Mouse (Mus musculus) limb, embryonic 12.5 days (tissue): Measurements from ENCODE around the gene Fbxo17. TPM values are rescaled to one million over a fixed set of nuclear protein-coding genes. Genes with fewer than 3 reads are reported as not detected.

Experiments used
- ATAC-seq: fragments of 200-750 bp; cut with Nextera tagmentation; 2 replicates; pipeline ENCODE4 v1.8.0; 2017; ENCODE audit warnings: low read depth, moderate TSS enrichment; ENCODE audit not compliant: insufficient number of reproducible peaks, insufficient read depth, low FRiP score, low TSS enrichment
- H3K27ac ChIP-seq: fragments of 300-500 bp; sonication (generic); 2 replicates; pipeline ENCODE4 v1.5.1; 2016; ENCODE audit warnings: mild to moderate bottlenecking, moderate library complexity
- H3K27me3 ChIP-seq: fragments of 300-500 bp; sonication (generic); 2 replicates; pipeline ENCODE4 v1.6.1; 2016; ENCODE audit warnings: mild to moderate bottlenecking, moderate library complexity
- H3K36me3 ChIP-seq: fragments of 300-500 bp; sonication (generic); 2 replicates; pipeline ENCODE4 v1.6.1; 2016; ENCODE audit warnings: mild to moderate bottlenecking, moderate library complexity
- H3K4me1 ChIP-seq: fragments of 300-500 bp; sonication (generic); replicated peaks from 2 replicates; pipeline ENCODE4 v1.6.1; 2016
- H3K4me2 ChIP-seq: fragments of 300-500 bp; sonication (generic); 2 replicates; pipeline ENCODE4 v1.6.1; 2016; ENCODE audit warnings: mild to moderate bottlenecking, moderate library complexity
- H3K4me3 ChIP-seq: fragments of 300-500 bp; sonication (generic); replicated peaks from 2 replicates; pipeline ENCODE4 v1.5.1; 2016; ENCODE audit warnings: mild to moderate bottlenecking
- H3K9ac ChIP-seq: fragments of 300-500 bp; sonication (generic); replicated peaks from 2 replicates; pipeline ENCODE4 v1.6.1; 2016; ENCODE audit warnings: mild to moderate bottlenecking, moderate library complexity
- H3K9me3 ChIP-seq: fragments of 300-500 bp; sonication (generic); 2 replicates; pipeline ENCODE4 v1.6.1; 2016; ENCODE audit warnings: mild to moderate bottlenecking, moderate library complexity
- WGBS: fragments of 180-500 bp; shearing (Covaris S2); methylation state at CpG from one replicate; pipeline ENCODE4 v1.1.7; 2016; 5-methylcytosine and 5-hydroxymethylcytosine counted together
- polyA plus RNA-seq: library from polyadenylated mRNA; unstranded; fragments of >200 nt; fragmentation: Nextera tagmentation; extraction: Ambion mirVana; gene quantifications from 2 replicates; pipeline ENCODE4 v1.2.1, GENCODE M21; 2016

The Fbxo17 gene
- polyA plus RNA-seq, 1 experiment from 2014 or later: 24.0 TPM

DNA sequence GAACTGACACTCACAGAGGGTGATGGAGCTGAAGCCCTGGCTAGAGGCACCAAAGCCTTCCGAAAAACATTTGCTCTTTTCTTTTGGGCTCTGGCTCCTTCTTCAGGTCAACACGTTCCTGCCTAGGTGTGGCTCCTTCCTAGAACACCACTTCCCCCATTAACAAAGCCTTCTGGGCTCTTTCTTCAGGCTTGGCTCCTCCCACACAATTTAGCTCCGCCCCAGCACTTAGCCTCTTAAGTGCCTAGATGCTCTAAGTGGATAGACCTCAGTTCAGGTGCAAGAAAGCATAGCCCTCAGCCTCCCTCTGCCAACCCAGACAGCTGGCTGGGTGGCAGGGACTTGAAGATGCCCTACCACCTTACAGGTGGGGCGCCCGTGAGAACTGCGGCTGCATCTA is 19.1 kb downstream of the Fbxo17 start:
- H3K9ac ChIP-seq: no peak overlapping the region
- WGBS: 81% methylated on average over 6 of the region's 6 CpGs
- no peak overlapping the region for H3K4me3 ChIP-seq
- no peak for ATAC-seq
- no peak overlapping the region for H3K4me2 ChIP-seq
- H3K27ac ChIP-seq: no peak overlapping the region
- H3K4me1 ChIP-seq: peaks cover 13% of the 10 kb centered on the region
- H3K27me3 ChIP-seq: peaks cover 9% of the 10 kb centered on the region; the same call in 1 of the 2 replicates
- peaks cover 70% of the 10 kb centered on the region for H3K36me3 ChIP-seq
- H3K9me3 ChIP-seq: peaks cover 7% of the 10 kb centered on the region; the same call in 1 of the 2 replicates

DNA sequence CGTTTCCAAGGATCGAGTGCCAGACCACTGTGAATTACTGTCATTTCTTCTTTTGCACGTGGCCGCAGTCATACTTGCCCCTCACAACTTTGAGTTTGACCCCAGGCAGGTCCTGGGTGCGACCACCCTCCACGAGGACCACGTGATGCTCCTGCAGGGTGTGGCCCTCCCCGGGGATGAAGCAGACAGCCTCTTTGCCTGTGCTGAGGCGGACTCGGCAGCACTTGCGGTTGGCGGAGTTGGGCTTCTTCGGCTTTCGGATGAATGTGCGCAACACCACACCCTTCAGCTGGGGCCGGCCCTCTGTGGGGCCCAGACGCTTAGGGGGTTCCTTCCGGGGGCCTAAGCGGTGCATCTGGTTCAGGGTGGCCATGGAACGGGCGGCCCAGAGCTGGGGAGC is 23.2 kb downstream of the Fbxo17 start:
- no peak for ATAC-seq
- no peak overlapping the region for H3K27ac ChIP-seq
- peaks cover 8% of the 10 kb centered on the region; the same call in 1 of the 2 replicates for H3K4me1 ChIP-seq
- no peak overlapping the region for H3K9ac ChIP-seq
- WGBS: 94% methylated on average over 21 of the region's 21 CpGs
- no peak overlapping the region for H3K4me3 ChIP-seq
- peaks cover 63% of the 10 kb centered on the region for H3K36me3 ChIP-seq
- H3K4me2 ChIP-seq: no peak overlapping the region
- H3K9me3 ChIP-seq: no peaks in the 10 kb centered on the region
- H3K27me3 ChIP-seq: no peaks in the 10 kb centered on the region

DNA sequence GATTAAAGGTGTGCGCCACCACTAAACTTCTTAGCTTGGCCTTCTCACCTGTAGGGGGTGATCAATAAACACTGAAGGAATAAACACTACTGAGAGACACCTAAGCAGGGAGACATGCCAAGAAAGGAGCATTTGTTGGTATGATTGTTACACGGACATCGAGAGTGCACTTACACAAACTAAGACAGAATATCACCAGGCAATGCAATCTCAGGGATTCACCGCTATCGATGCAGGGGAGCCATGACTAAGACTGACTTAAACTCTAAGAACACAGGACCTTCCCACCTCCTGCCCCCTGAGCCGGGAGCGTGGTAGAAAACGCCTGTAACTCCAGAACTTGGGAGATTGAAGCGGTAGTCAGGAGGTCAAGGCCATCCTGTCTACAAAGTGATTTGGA is 24.3 kb downstream of the Fbxo17 start:
- no peaks in the 10 kb centered on the region for H3K9me3 ChIP-seq
- H3K9ac ChIP-seq: peak overlapping the region; percentile 76
- peak overlapping the region; percentile 61 for H3K4me3 ChIP-seq
- H3K4me1 ChIP-seq: peaks cover 8% of the 10 kb centered on the region; the same call in 1 of the 2 replicates
- H3K36me3 ChIP-seq: peaks cover 62% of the 10 kb centered on the region
- H3K27me3 ChIP-seq: no peaks in the 10 kb centered on the region
- WGBS: 38% methylated on average over 9 of the region's 9 CpGs
- ATAC-seq: no peak
- no peak overlapping the region for H3K27ac ChIP-seq
- H3K4me2 ChIP-seq: peak overlapping the region; percentile 87

DNA sequence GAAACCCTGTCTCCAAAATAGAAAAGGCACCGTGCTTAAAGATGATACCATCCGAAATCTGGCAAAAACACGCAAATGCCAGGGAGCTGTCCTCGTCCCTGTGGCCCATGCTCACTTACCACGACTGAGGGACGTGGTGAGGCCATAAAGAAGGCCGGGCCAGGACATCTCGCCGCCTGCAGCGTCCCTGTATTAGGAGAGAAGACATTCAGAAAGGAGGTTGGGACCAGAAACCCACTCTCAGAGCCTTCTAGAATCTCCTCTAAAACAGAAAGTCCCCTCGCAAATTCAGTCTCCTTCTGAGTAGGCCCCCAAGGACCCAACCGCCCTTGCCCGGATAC is 24.7 kb downstream of the Fbxo17 start:
- peak overlapping the region; percentile 87 for H3K4me2 ChIP-seq
- H3K27ac ChIP-seq: 0 out of 2 replicates have a peak overlapping the region, but pooled peaks have one; percentile 14
- no peak for ATAC-seq
- H3K9me3 ChIP-seq: no peaks in the 10 kb centered on the region
- peak overlapping the region; percentile 61 for H3K4me3 ChIP-seq
- 1% methylated on average over 13 of the region's 13 CpGs for WGBS
- no peaks in the 10 kb centered on the region for H3K27me3 ChIP-seq
- H3K4me1 ChIP-seq: peaks cover 8% of the 10 kb centered on the region; the same call in 1 of the 2 replicates
- H3K36me3 ChIP-seq: peaks cover 62% of the 10 kb centered on the region
- H3K9ac ChIP-seq: peak overlapping the region; percentile 76

DNA sequence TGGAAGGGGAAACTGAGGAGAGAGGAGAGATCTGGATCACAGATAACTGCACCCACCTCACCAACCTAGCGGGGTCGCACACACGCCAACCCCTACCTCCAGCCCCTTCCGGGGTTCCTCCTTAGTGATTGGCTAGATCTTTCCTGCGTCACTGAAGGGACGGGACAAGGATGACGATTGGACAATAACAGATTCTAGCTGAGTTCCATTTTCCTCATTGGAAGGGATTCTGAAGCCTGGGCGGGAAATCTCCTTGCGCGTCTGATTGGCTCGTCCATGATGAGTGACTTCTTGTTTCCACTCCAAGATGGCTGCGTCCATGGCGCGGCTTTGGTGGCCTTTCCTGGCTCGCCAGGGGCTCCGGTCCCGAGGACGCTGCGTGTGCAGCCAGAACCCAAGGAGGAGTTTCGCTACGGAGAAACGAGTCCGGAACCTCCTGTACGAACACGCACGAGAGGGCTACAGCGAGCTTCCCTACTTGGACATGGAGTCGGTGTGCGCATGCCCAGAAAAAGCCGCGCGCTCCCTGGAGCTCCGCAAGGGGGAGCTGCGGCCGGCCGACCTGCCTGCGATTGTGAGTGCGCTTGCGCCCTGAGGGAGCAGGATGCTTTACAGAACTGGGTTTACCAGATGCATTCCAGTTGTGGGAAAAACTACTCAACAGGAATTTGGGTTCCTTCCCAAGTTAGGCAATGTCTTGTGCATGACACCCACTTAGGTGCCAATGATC is 25.3 kb downstream of the Fbxo17 start, which contains the start of the genes Mrps12 and Sars2:
Mrps12 (minus strand) TSS at position 112 of the 730 bp plus-strand sequence.
Sars2 (plus strand) TSS at position 284 of the 730 bp plus-strand sequence.
- ATAC-seq: peak; percentile 99
- peak within 1 kb of the TSS; percentile 77 for H3K27ac ChIP-seq
- H3K4me2 ChIP-seq: peak within 1 kb of the TSS; percentile 87
- peaks cover 62% of the 10 kb centered on the region for H3K36me3 ChIP-seq
- WGBS: under 1% methylated on average over 39 of the region's 39 CpGs
- peaks cover 8% of the 10 kb centered on the region; the same call in 1 of the 2 replicates for H3K4me1 ChIP-seq
- H3K27me3 ChIP-seq: no peaks in the 10 kb centered on the region
- H3K4me3 ChIP-seq: peak within 1 kb of the TSS; percentile 61
- H3K9me3 ChIP-seq: no peaks in the 10 kb centered on the region
- H3K9ac ChIP-seq: peak within 1 kb of the TSS; percentile 76

DNA sequence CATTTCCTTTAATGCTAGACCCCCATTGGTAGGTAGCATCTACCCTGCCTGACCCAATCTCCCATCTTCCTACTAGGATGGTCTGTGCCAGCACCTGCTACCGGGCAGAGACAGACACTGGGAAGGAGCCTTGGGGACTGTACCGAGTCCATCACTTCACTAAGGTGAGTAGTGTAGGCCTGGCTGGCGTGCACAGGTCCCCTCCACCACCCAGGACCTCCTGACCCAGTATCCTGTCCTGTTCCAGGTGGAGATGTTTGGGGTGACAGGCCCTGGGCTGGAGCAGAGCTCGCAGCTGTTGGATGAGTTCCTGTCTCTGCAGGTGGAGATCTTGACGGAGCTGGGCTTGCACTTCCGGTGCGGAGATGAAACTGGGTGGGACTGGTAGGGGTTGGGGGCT is 33.3 kb downstream of the Fbxo17 start:
- H3K27ac ChIP-seq: no peak overlapping the region
- H3K9me3 ChIP-seq: no peaks in the 10 kb centered on the region
- ATAC-seq: no peak
- H3K27me3 ChIP-seq: no peaks in the 10 kb centered on the region
- H3K4me2 ChIP-seq: no peak overlapping the region
- H3K9ac ChIP-seq: no peak overlapping the region
- H3K36me3 ChIP-seq: peaks cover 70% of the 10 kb centered on the region
- 87% methylated on average over 7 of the region's 7 CpGs for WGBS
- no peaks in the 10 kb centered on the region for H3K4me1 ChIP-seq
- H3K4me3 ChIP-seq: no peak overlapping the region

DNA sequence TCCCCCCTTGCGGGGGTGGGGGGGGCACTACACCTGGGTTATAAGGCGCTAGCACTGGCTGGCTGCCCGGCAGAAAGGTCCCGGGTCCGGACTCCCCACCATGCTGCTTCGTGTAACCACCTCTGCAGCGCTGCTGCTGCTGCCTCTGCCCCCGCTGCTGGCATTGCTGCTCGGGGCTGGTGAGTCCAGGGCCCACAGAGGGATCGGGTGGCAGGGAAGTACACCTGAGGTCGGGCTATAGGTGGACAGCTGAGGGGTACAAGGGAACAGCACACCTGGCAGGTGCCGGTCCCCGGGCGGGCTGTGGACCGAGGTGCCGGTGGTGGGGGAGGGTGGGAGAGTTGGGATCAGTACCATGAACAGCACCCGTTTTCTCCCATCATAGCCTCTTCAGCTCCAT is 39.5 kb downstream of the Fbxo17 start, which contains the start of gene Ccer2:
Ccer2 (plus strand) TSS at position 96 of the 400 bp plus-strand sequence.
- Histone ChIP-seq H3K4me3 (no peak within 1 kb of the TSS), H3K36me3 (peaks cover 59% of the 10 kb centered on the region), H3K27ac (no peak within 1 kb of the TSS), H3K27me3 (peaks cover 28% of the 10 kb centered on the region), H3K9ac (no peak within 1 kb of the TSS; the same call in 1 of the 2 replicates), H3K4me2 (peak within 1 kb of the TSS; percentile 46), H3K9me3 (no peaks in the 10 kb centered on the region), H3K4me1 (peaks cover 12% of the 10 kb centered on the region)
- peak; percentile 44; the same call in 1 of the 2 replicates for ATAC-seq
- under 1% methylated on average over 17 of the region's 17 CpGs for WGBS

DNA sequence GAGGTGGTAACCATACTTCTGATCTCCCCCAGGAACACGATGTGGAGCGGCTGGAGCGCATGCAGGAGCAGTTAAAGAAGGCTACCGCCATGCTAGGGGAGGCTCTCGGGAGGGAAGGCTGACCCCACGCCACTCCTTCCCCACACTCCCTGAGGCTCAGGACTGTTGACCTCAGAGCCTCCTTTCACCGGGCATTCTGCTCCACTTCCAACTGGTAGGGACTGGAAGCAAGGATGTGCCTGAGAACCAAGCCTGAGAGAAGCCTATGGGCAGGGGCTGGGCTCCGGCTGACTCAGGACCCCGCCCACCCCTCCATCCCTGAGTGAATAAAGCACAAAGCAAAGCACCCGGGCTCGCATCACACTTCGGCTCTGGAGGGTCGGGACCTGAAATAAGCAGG is 42.0 kb downstream of the Fbxo17 start:
- 86% methylated on average over 13 of the region's 13 CpGs for WGBS
- Histone ChIP-seq H3K27ac (no peak overlapping the region), H3K4me1 (peaks cover 12% of the 10 kb centered on the region), H3K4me2 (no peak overlapping the region), H3K4me3 (no peak overlapping the region), H3K27me3 (peaks cover 28% of the 10 kb centered on the region), H3K9ac (no peak overlapping the region), H3K36me3 (peaks cover 61% of the 10 kb centered on the region), H3K9me3 (no peaks in the 10 kb centered on the region)
- ATAC-seq: no peak

DNA sequence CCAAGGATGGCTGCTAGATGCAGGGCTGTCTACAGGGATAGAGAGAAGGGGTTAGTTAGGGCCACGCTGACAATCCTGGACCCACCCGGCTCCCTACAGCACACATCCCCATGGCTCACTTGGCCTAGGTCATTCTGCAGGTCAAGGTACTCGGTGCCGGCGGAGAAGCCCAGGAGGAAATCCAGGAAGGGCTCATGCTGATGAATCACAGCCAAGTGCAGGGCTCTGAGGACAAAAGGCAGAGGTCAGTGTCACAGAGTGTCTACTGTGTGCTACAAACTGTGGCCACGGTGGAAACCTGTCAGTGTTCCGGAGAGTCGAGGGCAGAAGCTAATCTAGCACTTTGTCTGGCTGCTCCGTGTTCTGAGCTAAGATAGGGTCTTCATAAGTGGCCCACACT is 45.3 kb downstream of the Fbxo17 start:
- Histone ChIP-seq H3K27me3 (peaks cover 9% of the 10 kb centered on the region), H3K4me3 (no peak overlapping the region), H3K4me1 (peaks cover 9% of the 10 kb centered on the region), H3K36me3 (peaks cover 54% of the 10 kb centered on the region), H3K4me2 (no peak overlapping the region), H3K27ac (no peak overlapping the region), H3K9me3 (no peaks in the 10 kb centered on the region), H3K9ac (no peak overlapping the region)
- ATAC-seq: no peak
- WGBS: 92% methylated on average over 9 of the region's 9 CpGs

DNA sequence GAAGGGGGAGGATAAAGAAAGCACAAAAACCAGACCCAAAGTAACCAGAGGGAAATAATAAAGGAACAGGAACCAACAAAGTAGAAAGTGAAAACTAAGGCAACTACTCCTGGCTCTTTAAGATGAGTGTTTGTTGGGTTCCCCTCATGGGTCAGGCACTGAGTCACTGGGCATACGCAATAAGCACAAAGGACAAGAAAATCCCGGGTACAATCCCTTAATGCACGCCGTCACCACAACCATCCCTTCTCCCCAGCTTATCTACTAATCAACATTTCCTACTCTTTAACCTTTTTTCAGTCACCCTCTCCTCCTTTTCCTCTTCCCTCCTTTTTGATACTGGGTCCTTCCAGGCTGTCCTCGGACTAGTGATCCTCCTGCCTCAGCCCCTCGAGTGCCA is 48.6 kb downstream of the Fbxo17 start:
- Histone ChIP-seq H3K4me3 (no peak overlapping the region; the same call in 1 of the 2 replicates), H3K4me1 (peaks cover 18% of the 10 kb centered on the region), H3K9me3 (no peaks in the 10 kb centered on the region), H3K36me3 (peaks cover 29% of the 10 kb centered on the region), H3K4me2 (peak overlapping the region; percentile 66), H3K9ac (no peak overlapping the region), H3K27ac (no peak overlapping the region), H3K27me3 (no peaks in the 10 kb centered on the region)
- ATAC-seq: no peak
- 87% methylated on average over 6 of the region's 6 CpGs for WGBS

DNA sequence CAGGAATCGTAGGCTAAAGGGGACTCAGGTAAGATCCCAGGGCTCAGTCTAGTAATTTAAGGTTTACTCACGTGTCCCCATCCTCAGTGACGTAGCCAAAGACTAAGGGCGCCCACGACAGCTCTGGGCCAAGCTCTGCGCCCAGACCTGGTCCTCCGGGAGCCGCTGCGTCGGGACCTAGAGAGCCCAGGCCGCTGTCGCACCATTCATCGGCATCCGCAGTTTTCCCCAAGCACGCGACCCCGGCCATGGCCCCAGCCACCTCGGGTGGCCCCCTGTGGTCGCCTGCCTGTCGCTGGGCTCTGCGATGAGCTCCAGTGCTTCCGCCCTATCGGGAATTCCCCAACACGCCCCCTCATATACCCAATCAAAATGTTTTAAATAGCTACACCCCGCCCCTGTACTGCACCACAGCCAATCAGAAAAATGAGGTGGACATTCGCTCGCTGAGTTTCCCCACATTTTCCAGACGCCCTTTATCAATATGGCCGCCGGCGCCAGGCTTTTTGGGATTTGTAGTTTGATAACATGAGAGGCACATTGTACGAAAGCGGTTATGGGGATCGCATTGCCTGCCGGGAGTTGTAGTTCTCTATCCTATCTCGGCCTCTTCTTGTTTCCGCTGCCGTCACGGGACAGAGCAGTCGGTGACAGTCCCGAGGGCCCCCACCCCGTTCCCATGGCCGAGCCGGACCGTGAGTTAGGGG is 49.7 kb downstream of the Fbxo17 start, which contains the start of gene Sirt2:
Sirt2 (plus strand) TSS at position 563 of the 707 bp plus-strand sequence.
- no peak within 1 kb of the TSS for H3K27ac ChIP-seq
- WGBS: under 1% methylated on average over 45 of the region's 45 CpGs

More for the DNA sequence above, 49.7 kb downstream of the Fbxo17 start, which contains the start of gene Sirt2:
- H3K4me1 ChIP-seq: peaks cover 18% of the 10 kb centered on the region
- peak within 1 kb of the TSS; percentile 75 for H3K9ac ChIP-seq
- ATAC-seq: peak; percentile 98
- H3K9me3 ChIP-seq: no peaks in the 10 kb centered on the region
- H3K4me2 ChIP-seq: peak within 1 kb of the TSS; percentile 66
- H3K4me3 ChIP-seq: peak within 1 kb of the TSS; percentile 76
- peaks cover 19% of the 10 kb centered on the region for H3K36me3 ChIP-seq
- H3K27me3 ChIP-seq: no peaks in the 10 kb centered on the region
